Mouse (Mus musculus) liver, adult 2 months (tissue): Measurements from ENCODE around the gene Chuk.

Experiments used
- CTCF ChIP-seq: fragments of 200-500 bp; IDR thresholded peaks from 2 replicates; pipeline ENCODE4 v1.5.1; 2011; ENCODE audit warnings: low read depth, low read length, control low read depth
- POLR2A ChIP-seq: fragments of 200-500 bp; IDR thresholded peaks from 2 replicates; pipeline ENCODE4 v1.6.1; 2011; ENCODE audit warnings: low read length, control low read depth; ENCODE audit not compliant: insufficient read depth; ENCODE audit errors: extremely low read depth

DNA sequence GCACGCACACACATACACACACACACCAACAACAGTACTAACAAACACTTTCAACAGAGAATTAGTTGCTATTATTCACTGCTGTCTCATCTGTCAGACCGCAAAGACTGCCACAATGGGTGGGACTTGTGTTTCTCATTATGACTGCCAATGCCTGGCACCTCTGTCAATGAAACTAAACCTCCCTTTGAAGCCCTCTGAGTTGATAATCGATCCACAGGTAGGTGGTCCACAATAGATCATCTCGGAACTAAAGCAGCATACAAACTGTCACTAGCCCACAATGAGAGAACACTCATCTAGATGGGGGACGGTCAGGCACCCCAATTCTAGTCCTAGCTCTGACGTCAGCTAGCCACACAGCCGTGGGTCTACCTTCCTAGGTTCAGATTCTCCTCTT lies 13.9 kb upstream of the Chuk start:
- TF ChIP-seq CTCF (no peak), POLR2A (no peak)
